Mouse (Mus musculus) C3H10T1/2 (cell line): ENCODE data around the gene Panx2. TPM values are rescaled to one million over a fixed set of nuclear protein-coding genes. Genes with fewer than 3 reads are reported as not detected.

Experiments used
- polyA plus RNA-seq, 2 experiments: library from polyadenylated mRNA; unstranded; fragments of >200 nt; fragmentation: generic; extraction: Trizol; gene quantifications; one replicate each; pipeline ENCODE4 v1.2.1; 2012; ENCODE audit warnings: missing spikeins in 2 of 2

The Panx2 gene
- polyA plus RNA-seq: under 1 TPM in 1 of 2 experiments, not detected in 1; 0.20 TPM

DNA sequence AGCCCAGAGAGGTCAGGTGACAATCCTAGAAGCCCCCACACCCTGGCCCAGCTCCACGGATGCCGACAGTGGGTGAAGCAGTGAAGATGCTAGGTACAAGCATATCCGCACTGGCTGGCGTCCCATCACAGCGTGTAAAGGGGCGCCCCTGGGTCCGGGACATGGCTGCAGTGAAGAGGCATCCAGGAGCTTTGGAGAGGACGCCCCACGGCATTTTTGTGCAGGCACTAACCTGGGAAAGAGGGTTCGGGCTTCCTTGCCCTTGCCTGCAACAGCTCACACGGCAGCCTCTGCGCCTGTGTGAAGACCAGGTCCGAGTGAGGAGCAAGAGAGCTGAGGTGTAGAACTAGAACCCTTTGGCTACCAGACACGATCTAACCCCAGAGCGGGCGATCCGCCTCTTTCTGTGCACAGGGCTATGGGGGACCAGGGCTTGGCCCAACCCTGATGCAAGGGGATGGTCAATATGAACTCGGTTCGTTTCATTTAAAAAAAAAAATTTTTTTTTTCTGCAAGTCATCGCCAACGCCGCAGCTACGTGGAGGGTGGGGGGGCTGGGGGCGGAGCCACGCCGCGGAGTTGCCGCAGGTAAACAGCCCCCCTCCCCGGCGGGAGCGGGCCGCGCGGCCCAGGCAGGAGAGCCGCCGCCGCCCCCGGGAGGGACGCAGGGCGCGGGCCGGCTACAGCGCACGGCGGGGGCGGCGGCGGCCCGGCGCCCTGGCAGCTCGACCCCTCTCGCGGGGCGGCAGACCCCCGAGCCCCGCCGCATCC lies at the start of gene Panx2:
Panx2 (plus strand) TSS at position 574 of the 771 bp plus-strand sequence.

DNA sequence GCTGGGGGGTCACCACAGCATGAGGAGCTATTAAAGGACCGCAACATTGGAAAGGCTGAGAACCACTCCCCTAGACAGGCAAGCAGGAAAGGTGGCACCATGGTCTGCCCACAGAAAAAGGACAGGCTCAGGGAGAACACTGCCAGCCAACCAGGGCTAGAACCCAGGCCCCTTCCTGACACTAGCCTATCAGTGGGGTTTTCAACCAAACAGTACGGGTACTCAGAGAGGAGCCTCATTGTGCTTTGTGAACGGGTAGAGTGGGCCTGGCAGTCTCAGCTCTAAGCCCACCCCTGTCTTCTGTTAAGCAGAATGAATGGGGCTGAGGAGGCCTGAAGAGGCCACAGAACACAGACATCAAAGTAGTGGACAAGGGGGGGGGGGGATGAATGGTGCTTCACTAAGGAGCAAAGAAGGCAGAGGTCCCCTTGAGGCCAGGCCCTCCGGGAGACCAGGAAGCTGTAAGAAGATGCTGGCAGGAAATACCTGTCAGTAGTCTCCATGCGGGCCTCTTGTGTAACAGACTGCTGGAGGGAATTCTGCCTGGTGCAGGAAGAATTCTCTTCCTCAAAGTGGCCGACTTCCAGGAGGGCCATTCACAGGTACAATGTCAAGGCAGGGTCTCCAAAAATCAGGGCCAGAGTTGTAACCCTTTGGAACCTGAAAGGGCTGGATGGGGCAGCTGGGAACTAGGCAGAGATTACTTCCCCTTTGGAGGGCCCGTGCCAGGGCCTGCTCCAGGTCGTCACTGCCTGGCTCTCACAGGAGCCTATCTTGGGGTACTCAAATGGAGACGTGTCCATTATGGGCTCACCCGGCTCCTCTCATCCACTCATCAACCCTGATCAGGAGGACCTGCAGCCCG lies 15.3 kb downstream of the Panx2 start, which contains the start of gene Trabd:
Trabd (plus strand) TSS at position 512 of the 865 bp plus-strand sequence.

DNA sequence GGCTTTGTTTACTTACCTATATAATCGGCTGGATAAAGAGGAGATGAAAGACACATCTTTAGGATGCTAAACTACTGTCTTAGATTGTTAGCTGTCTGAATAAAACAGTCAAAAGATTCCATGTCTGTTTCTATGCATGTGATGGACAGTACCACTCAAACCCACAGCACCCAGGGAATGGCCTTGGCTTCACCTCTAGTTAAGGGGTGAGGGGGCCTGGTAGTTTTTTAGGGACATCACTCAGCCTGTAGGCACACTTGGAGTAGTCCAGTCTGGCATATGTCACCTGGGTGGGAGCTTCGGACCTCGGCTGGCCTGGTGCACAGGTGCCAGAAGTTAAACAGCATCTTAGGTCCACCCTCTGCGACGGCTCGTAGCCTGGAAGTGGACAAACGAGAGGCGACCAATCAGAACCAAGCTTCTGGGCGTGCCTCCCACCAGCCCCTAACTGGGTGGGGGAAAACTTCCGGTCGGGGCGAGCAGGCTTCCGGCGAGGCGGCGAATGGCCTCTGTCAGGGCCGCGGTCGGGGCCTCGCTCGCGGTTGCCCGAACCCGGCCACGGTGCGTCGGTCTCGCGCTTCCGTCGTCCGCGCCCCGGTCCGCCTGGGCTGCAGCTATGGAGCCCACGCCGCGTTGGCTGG lies 29.2 kb downstream of the Panx2 start, which contains the start of gene Selenoo:
Selenoo (plus strand) TSS at position 478 of the 641 bp plus-strand sequence.

DNA sequence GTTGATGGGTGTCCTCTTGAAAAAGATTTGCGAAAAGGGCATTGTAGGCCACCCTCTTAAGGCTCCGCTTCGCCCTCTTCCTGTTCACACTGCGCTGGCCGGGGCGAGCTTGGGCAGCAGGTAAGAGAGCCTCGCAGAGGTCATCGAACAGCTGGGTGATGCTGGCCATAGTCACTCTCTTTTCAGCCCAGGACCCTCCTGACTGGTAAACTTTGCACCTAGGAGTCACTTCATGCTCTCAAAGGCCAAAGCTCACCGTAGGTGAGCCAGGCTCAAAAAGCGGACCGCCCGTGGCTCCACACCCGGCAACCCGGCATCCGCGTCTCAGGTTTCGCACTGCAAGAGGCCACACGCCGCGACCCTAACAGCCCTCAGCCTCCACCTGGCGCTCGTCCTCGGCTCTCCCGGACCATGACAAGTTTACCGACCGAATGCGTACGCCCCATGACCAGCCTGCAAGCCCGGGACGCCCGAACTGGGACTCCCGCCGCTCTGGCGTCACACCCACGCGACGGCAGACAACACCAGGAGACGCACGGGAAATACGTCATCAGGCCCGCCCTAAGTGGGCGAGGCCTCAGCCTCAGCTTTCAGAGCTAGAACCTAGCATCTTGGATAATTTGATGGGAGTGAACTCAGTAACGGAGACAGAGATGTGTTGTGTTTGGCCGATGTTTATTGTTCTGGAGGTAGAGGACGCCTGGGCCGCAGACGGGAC lies 63.3 kb downstream of the Panx2 start, which contains the start of gene Tubgcp6:
Tubgcp6 (minus strand) TSS at position 464 of the 718 bp plus-strand sequence.

Other genes starting within 250 kb of the Panx2 start
- gene Alg12, start 240.4 kb upstream of the Panx2 start, polyA plus RNA-seq: 10 to 100 TPM in 1 of 2 experiments, 1 to 10 TPM in 1; 6.9 to 16.1 TPM
- 10 to 100 TPM; 50.1 to 73.5 TPM for gene Creld2, start 240.1 kb upstream of the Panx2 start, polyA plus RNA-seq
- gene Pim3, start 197.5 kb upstream of the Panx2 start, polyA plus RNA-seq: 10 to 100 TPM; 12.4 to 29.2 TPM
- not detected for gene Ttll8, start 105.3 kb upstream of the Panx2 start, polyA plus RNA-seq
- under 1 TPM; 0.01 to 0.04 TPM for gene Mlc1, start 80.7 kb upstream of the Panx2 start, polyA plus RNA-seq
- gene Mov10l1, start 76.8 kb upstream of the Panx2 start, polyA plus RNA-seq: under 1 TPM in 1 of 2 experiments, not detected in 1; 0.01 TPM
- 10 to 100 TPM; 44.6 to 47.8 TPM for gene Trabd, start 15.4 kb downstream of the Panx2 start, polyA plus RNA-seq
- gene Selenoo, start 29.4 kb downstream of the Panx2 start, polyA plus RNA-seq: 10 to 100 TPM; 19.0 to 42.1 TPM
- gene Tubgcp6, start 63.4 kb downstream of the Panx2 start, polyA plus RNA-seq: 10 to 100 TPM; 12.0 to 17.7 TPM
- 10 to 100 TPM; 14.5 to 24.3 TPM for gene Hdac10, start 69.0 kb downstream of the Panx2 start, polyA plus RNA-seq
- gene Mapk12, start 81.0 kb downstream of the Panx2 start, polyA plus RNA-seq: 10 to 100 TPM; 29.5 to 43.6 TPM
- gene Mapk11, start 89.9 kb downstream of the Panx2 start, polyA plus RNA-seq: 10 to 100 TPM; 12.4 to 13.6 TPM
- gene Plxnb2, start 121.1 kb downstream of the Panx2 start, polyA plus RNA-seq: 100 to 1,000 TPM; 252 to 448 TPM
- gene Dennd6b, start 136.8 kb downstream of the Panx2 start, polyA plus RNA-seq: 1 to 10 TPM; 1.6 to 6.5 TPM
- gene Ppp6r2, start 151.8 kb downstream of the Panx2 start, polyA plus RNA-seq: 10 to 100 TPM in 1 of 2 experiments, 1 to 10 TPM in 1; 7.8 to 52.7 TPM